Mouse (Mus musculus) pancreas, adult 10 weeks (tissue): Measurements from ENCODE around the gene Carns1. TPM values are rescaled to one million over a fixed set of nuclear protein-coding genes. Genes with fewer than 3 reads are reported as not detected.

ENCODE experiments used
- polyA plus RNA-seq: library from polyadenylated mRNA; stranded (reverse); fragments of 350-450 nt; fragmentation: Illumina TruSeq; extraction: RNeasy Lipid Tissue Mini Kit (QIAGEN cat#74804); gene quantifications from one replicate; pipeline ENCODE4 v1.2.3, GENCODE M21; 2015; ENCODE audit warnings: low read depth, low replicate concordance; ENCODE audit not compliant: insufficient read depth

Gene Carns1
- 1.00 TPM for polyA plus RNA-seq

GRCm38 (mm10) chr19:4175368-4175947 lies at the start of gene Carns1:
Gene Carns1, minus strand, starts transcription at chr19:4175479.

GRCm38 (mm10) chr19:4214071-4214770 lies 38.9 kb upstream of the Carns1 start, which contains the start of the genes Clcf1 and AC109138.7:
Gene Clcf1, plus strand, starts transcription at chr19:4214238.
Gene AC109138.7, plus strand, starts transcription at chr19:4214357.

GRCm38 (mm10) chr19:4201291-4201909 lies 26.1 kb upstream of the Carns1 start, which contains the start of gene Rad9a:
Gene Rad9a, minus strand, starts transcription at chr19:4201662.

GRCm38 (mm10) chr19:4191528-4192250 lies 16.4 kb upstream of the Carns1 start, which contains the start of gene Ppp1ca:
Gene Ppp1ca, plus strand, starts transcription at chr19:4192065.

GRCm38 (mm10) chr19:4190831-4191334 lies 15.6 kb upstream of the Carns1 start, which contains the start of gene Tbc1d10c:
Gene Tbc1d10c, minus strand, starts transcription at chr19:4191284.

GRCm38 (mm10) chr19:4162646-4163542 lies 12.4 kb downstream of the Carns1 start, which contains the start of gene Rps6kb2:
Gene Rps6kb2, minus strand, starts transcription at chr19:4163354.

GRCm38 (mm10) chr19:4153232-4153654 lies 22.0 kb downstream of the Carns1 start, which contains the start of gene Ptprcap:
Gene Ptprcap, plus strand, starts transcription at chr19:4153604.

GRCm38 (mm10) chr19:4148491-4148806 lies 26.8 kb downstream of the Carns1 start, which contains the start of gene Coro1b:
Gene Coro1b, plus strand, starts transcription at chr19:4148619.

GRCm38 (mm10) chr19:4143759-4144268 lies 31.5 kb downstream of the Carns1 start, which contains the start of gene Cabp4:
Gene Cabp4, minus strand, starts transcription at chr19:4144033.

GRCm38 (mm10) chr19:4139446-4139845 lies 35.8 kb downstream of the Carns1 start, which contains the start of gene Gpr152:
Gene Gpr152, plus strand, starts transcription at chr19:4139787.

GRCm38 (mm10) chr19:4125741-4126696 lies 49.3 kb downstream of the Carns1 start, which contains the start of gene Aip:
Gene Aip, minus strand, starts transcription at chr19:4125858.

Other genes starting within 250 kb of the Carns1 start
- 1.7 TPM for gene Aldh3b1, start 245.7 kb downstream of the Carns1 start, polyA plus RNA-seq
- 16.7 TPM for gene Unc93b1, start 240.3 kb downstream of the Carns1 start, polyA plus RNA-seq
- not detected for gene Aldh3b3, start 216.8 kb downstream of the Carns1 start, polyA plus RNA-seq
- 0.63 TPM for gene Aldh3b2, start 203.2 kb downstream of the Carns1 start, polyA plus RNA-seq
- gene Acy3, start 188.9 kb downstream of the Carns1 start, polyA plus RNA-seq = 3.5 TPM
- gene Tbx10, start 182.7 kb downstream of the Carns1 start, polyA plus RNA-seq = not detected
- 9.6 TPM for gene Nudt8, start 174.9 kb downstream of the Carns1 start, polyA plus RNA-seq
- 0.68 TPM for gene Gm49405, start 174.9 kb downstream of the Carns1 start, polyA plus RNA-seq
- gene Doc2g, start 172.2 kb downstream of the Carns1 start, polyA plus RNA-seq = 5.5 TPM
- 42.7 TPM for gene Ndufv1, start 162.7 kb downstream of the Carns1 start, polyA plus RNA-seq
- gene Gstp1, start 137.5 kb downstream of the Carns1 start, polyA plus RNA-seq = 449 TPM
- 112 TPM for gene Gstp2, start 129.5 kb downstream of the Carns1 start, polyA plus RNA-seq
- gene Gstp3, start 115.9 kb downstream of the Carns1 start, polyA plus RNA-seq = not detected
- 118 TPM for gene Cabp2, start 93.9 kb downstream of the Carns1 start, polyA plus RNA-seq
- 35.8 TPM for gene Cdk2ap2, start 78.3 kb downstream of the Carns1 start, polyA plus RNA-seq
- 10.6 TPM for gene Pitpnm1, start 75.5 kb downstream of the Carns1 start, polyA plus RNA-seq
- 19.1 TPM for gene Aip, start 49.6 kb downstream of the Carns1 start, polyA plus RNA-seq
- gene Gpr152, start 35.7 kb downstream of the Carns1 start, polyA plus RNA-seq = not detected
- gene Cabp4, start 31.4 kb downstream of the Carns1 start, polyA plus RNA-seq = not detected
- 31.1 TPM for gene Coro1b, start 26.9 kb downstream of the Carns1 start, polyA plus RNA-seq
- gene Ptprcap, start 21.9 kb downstream of the Carns1 start, polyA plus RNA-seq = 8.4 TPM
- gene Rps6kb2, start 12.1 kb downstream of the Carns1 start, polyA plus RNA-seq = 31.4 TPM
- 0.87 TPM for gene Tbc1d10c, start 15.8 kb upstream of the Carns1 start, polyA plus RNA-seq
- 54.4 TPM for gene Ppp1ca, start 16.6 kb upstream of the Carns1 start, polyA plus RNA-seq
- gene Rad9a, start 26.2 kb upstream of the Carns1 start, polyA plus RNA-seq = 2.1 TPM
- gene Clcf1, start 38.8 kb upstream of the Carns1 start, polyA plus RNA-seq = 2.8 TPM
- gene AC109138.7, start 38.9 kb upstream of the Carns1 start, polyA plus RNA-seq = not detected
- gene Pold4, start 56.4 kb upstream of the Carns1 start, polyA plus RNA-seq = 14.6 TPM
- gene Ssh3, start 93.7 kb upstream of the Carns1 start, polyA plus RNA-seq = 23.7 TPM
- 1.0 TPM for gene Ankrd13d, start 107.7 kb upstream of the Carns1 start, polyA plus RNA-seq
- 33.0 TPM for gene Grk2, start 130.7 kb upstream of the Carns1 start, polyA plus RNA-seq
- 13.1 TPM for gene Kdm2a, start 222.8 kb upstream of the Carns1 start, polyA plus RNA-seq